Mouse (Mus musculus): ENCODE results near the gene Eml6.

DNA sequence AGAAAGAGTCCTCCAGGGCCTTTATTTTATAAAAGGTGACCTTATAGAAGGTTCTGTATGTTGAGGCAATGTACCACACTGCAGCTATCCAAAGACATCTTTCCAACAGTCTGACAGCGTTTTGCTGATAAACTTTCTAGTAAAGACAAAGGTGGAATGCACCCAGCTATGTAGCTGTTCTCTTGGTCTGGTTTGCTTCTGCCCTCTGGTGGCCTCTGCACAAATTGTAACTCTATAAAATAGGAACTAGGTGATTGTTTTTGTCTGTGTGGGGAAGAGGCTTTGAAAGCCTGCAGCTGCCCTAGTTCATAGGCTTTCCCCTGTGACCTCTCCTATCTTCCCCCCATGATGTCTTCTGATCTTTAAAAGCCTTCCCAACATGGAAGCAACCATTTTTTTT, 140.7 kb downstream of the Eml6 start:
- TF ChIP-seq CTCF (IDR thresholded peaks at IDR 0.05; ENCODE audit: low read depth) (peak; percentile 79), EP300 (IDR thresholded peaks at IDR 0.05; ENCODE audit: low read depth) (no peak)
